Mouse (Mus musculus): ENCODE measurements at regions not wholly inside any gene's neighbourhood (a gene's known extent, or its start where the extent isn't known, plus 50 kb on each side); places are given as distances from the start of the nearest gene placed in this dataset.

DNA sequence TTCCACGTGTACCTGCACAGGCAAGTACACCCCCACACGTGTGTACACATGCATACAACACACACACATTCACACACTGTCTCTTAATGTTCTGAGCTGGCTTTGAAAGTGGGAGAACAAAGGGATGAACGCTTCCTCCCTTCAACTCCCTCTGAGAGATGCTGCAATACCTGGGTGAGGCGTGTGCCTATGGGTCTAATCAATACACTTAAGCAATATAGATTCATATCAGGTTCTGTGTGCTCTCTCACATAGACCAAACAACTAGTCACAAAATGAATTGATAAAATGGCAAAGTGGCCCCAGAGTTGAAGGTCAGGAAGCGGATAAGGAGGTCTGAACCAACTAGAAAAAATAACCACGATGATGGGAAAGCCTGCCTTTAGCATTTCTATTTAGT lies 116.1 kb upstream of the Plcz1 start:
- ATAC-seq (replicated peaks; ENCODE audit: low FRiP score, low read depth): no peak
- 86% methylated on average over 6 of the region's 6 CpGs for WGBS
- Histone ChIP-seq H3K4me1 (replicated peaks; ENCODE audit: insufficient read depth, low read length) (no peaks in the 10 kb centered on the region), H3K9me3 (replicated peaks; ENCODE audit: low read length) (no peaks in the 10 kb centered on the region), H3K27me3 (ENCODE audit: insufficient read depth, low read length) (no peaks in the 10 kb centered on the region), H3K9ac (ENCODE audit: low read depth, low read length) (no peak overlapping the region), H3K27ac (no peak overlapping the region), H3K4me2 (ENCODE audit: low read length) (no peak overlapping the region), H3K36me3 (ENCODE audit: insufficient read depth, low read length) (no peaks in the 10 kb centered on the region), H3K4me3 (replicated peaks; ENCODE audit: low read depth, low read length) (no peak overlapping the region)
- no peak for TF ChIP-seq CTCF (IDR thresholded peaks at IDR 0.05; ENCODE audit: low read depth)
- no peak for DNase-seq (ENCODE audit: low spot score)

DNA sequence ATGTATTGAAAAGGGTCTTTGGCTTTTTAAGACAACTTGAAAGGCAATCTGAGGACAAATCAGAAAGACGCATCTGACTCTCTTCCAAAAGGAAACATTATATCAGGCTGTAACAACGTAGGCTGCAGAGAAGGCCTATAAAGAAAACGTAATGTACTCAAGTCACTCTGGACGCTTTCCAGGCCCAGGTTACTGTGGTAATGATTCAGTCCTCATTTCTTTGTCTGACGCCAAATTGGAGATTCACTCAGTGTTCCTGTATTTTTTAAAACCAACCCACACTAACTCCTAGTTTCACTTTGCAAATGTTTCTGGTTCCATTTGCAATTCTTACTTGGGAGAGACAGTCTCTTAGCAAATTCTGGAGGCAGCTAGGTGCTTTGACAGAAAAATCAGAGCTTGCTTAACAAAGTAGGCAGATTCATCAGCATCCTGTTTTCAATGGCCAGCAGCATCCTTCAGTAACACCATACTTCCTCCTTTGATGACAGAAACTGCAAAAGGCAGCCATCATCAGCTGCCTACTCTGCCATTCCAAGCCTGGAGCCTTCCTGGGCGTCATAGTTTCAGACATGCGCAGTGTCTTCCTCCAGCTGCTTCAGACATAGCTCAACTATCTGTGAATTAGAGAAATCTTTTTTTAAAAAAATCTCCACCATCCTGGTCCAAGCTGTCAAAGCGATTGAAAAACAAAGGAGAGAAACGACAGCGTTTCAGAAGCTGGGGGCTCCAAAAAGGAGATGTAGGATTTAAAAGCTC lies 111.3 kb upstream of the Plcz1 start:
- DNase-seq (ENCODE audit: low spot score): no peak
- Histone ChIP-seq H3K9me3 (replicated peaks; ENCODE audit: low read length) (no peaks in the 10 kb centered on the region), H3K27ac (no peak overlapping the region), H3K9ac (ENCODE audit: low read depth, low read length) (no peak overlapping the region), H3K4me1 (replicated peaks; ENCODE audit: insufficient read depth, low read length) (no peaks in the 10 kb centered on the region), H3K4me2 (ENCODE audit: low read length) (no peak overlapping the region), H3K36me3 (ENCODE audit: insufficient read depth, low read length) (no peaks in the 10 kb centered on the region), H3K27me3 (ENCODE audit: insufficient read depth, low read length) (no peaks in the 10 kb centered on the region), H3K4me3 (replicated peaks; ENCODE audit: low read depth, low read length) (no peak overlapping the region)
- ATAC-seq (replicated peaks; ENCODE audit: low FRiP score, low read depth): no peak
- WGBS: 59% methylated on average over 10 of the region's 10 CpGs
- TF ChIP-seq CTCF (IDR thresholded peaks at IDR 0.05; ENCODE audit: low read depth): no peak

DNA sequence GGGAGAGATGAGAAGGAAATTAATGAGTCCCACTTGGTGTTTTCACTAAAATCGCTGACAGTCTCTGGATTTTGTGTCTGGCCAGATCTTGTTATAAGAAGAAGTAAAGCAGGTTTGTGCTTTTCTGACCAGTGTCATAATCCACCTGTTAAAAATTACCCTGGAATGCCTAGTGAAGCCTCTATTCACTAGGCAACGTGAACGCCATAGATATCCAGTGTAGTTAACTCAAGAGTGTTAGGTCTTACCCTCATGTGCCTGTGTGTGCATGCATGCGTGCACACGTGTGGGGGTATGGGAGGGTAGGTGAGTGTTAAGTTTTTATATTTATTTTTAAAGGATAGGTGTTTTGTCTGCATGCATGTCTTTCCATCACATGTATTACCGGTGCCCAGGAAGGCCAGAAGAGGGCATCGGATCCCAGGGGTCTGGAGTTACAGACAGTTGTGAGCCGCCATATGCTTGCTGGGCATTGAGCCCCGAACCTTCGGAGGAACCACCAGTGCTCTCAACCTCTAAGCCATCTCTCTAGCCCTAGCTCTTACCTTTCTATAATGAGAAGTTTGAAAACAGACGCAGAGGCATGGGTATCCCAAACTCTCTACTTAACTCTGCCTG lies 107.5 kb upstream of the Plcz1 start:
- Histone ChIP-seq H3K4me3 (replicated peaks; ENCODE audit: low read depth, low read length) (no peak overlapping the region), H3K9ac (ENCODE audit: low read depth, low read length) (no peak overlapping the region), H3K9me3 (replicated peaks; ENCODE audit: low read length) (no peaks in the 10 kb centered on the region), H3K36me3 (ENCODE audit: insufficient read depth, low read length) (no peaks in the 10 kb centered on the region), H3K27me3 (ENCODE audit: insufficient read depth, low read length) (no peaks in the 10 kb centered on the region), H3K27ac (peak overlapping the region; percentile 57; the same call in 1 of the 2 replicates), H3K4me2 (ENCODE audit: low read length) (no peak overlapping the region), H3K4me1 (replicated peaks; ENCODE audit: insufficient read depth, low read length) (no peaks in the 10 kb centered on the region)
- 79% methylated on average over 11 of the region's 11 CpGs for WGBS
- peak; percentile 5 for DNase-seq (ENCODE audit: low spot score)
- peak; percentile 46 for TF ChIP-seq CTCF (IDR thresholded peaks at IDR 0.05; ENCODE audit: low read depth)
- peak; percentile 73 for ATAC-seq (replicated peaks; ENCODE audit: low FRiP score, low read depth)

DNA sequence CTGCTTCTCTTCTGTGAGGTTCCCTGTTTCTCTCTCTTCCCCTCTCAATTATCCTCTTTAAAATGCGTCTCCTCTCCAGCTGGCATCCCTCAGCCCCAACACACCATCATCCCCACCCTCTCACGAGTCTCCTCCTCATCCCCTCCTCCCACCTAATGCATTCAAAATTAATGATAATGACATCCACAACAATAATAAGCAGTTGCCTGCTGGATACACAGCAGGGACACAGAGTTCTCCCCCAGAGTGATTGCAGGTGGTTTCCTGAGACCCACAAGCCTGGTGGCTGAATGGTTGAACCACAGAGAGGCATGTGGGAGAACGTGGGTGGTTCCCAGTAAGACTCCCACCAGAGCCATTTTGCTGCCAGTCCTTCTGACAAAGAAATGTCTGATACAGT lies 106.9 kb upstream of the Plcz1 start:
- Histone ChIP-seq H3K27me3 (ENCODE audit: insufficient read depth, low read length) (no peaks in the 10 kb centered on the region), H3K27ac (peak overlapping the region; percentile 57; the same call in 1 of the 2 replicates), H3K4me2 (ENCODE audit: low read length) (no peak overlapping the region), H3K36me3 (ENCODE audit: insufficient read depth, low read length) (no peaks in the 10 kb centered on the region), H3K4me3 (replicated peaks; ENCODE audit: low read depth, low read length) (no peak overlapping the region), H3K4me1 (replicated peaks; ENCODE audit: insufficient read depth, low read length) (no peaks in the 10 kb centered on the region), H3K9me3 (replicated peaks; ENCODE audit: low read length) (no peaks in the 10 kb centered on the region), H3K9ac (ENCODE audit: low read depth, low read length) (no peak overlapping the region)
- WGBS: 21% methylated on average over 3 of the region's 3 CpGs
- ATAC-seq (replicated peaks; ENCODE audit: low FRiP score, low read depth) (peak; percentile 53; the same call in 1 of the 2 replicates), DNase-seq (ENCODE audit: low spot score) (no peak)
- TF ChIP-seq CTCF (IDR thresholded peaks at IDR 0.05; ENCODE audit: low read depth): no peak

DNA sequence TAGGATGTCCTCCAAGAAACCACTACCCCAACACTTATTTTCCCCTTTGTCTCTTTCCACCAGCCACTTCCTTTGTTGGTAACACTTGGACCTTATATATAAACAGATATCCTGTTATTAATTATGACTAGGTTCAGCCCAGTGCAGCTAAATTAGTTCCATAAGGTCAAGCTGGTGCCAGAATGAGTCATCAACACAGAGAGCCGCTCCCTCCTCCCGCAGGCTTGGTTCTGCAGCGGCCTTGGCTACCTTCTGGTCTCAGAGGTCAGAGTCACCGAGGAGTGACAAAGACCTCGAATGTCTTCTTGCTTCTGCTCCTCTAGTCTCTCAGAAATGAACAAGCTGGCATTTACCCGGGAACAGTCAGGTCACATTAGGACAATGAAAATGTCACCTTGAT lies 106.5 kb upstream of the Plcz1 start:
- Histone ChIP-seq H3K36me3 (ENCODE audit: insufficient read depth, low read length) (no peaks in the 10 kb centered on the region), H3K9ac (ENCODE audit: low read depth, low read length) (no peak overlapping the region), H3K4me1 (replicated peaks; ENCODE audit: insufficient read depth, low read length) (no peaks in the 10 kb centered on the region), H3K27me3 (ENCODE audit: insufficient read depth, low read length) (no peaks in the 10 kb centered on the region), H3K27ac (0 out of 2 replicates have a peak overlapping the region, but pooled peaks have one; percentile 57), H3K4me2 (ENCODE audit: low read length) (no peak overlapping the region), H3K4me3 (replicated peaks; ENCODE audit: low read depth, low read length) (no peak overlapping the region), H3K9me3 (replicated peaks; ENCODE audit: low read length) (no peaks in the 10 kb centered on the region)
- ATAC-seq (replicated peaks; ENCODE audit: low FRiP score, low read depth) (peak; percentile 75), DNase-seq (ENCODE audit: low spot score) (peak; percentile 28)
- 30% methylated on average over 6 of the region's 6 CpGs for whole genome bisulfite sequencing
- TF ChIP-seq CTCF (IDR thresholded peaks at IDR 0.05; ENCODE audit: low read depth): no peak

DNA sequence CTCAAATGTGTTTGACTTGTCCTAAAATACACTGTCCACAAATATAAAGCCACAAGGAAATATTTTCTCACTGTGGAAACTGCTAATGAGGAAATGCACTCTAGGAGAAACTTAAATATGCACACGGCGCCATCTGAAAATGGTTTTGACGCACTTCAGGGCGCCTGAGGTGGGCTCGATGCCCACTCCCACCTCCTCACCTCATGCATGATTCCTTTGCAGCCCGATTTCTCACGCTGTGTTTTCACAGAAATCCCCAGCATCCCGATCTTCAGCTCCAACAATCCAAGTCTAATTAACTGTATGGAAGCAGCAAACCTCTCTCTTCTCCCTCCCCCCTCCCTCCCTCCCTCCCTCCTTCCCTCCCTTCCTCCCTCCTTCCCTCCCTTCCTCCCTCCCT lies 92.5 kb upstream of the Plcz1 start:
- Histone ChIP-seq H3K27ac (no peak overlapping the region), H3K9ac (ENCODE audit: low read depth, low read length) (no peak overlapping the region), H3K9me3 (replicated peaks; ENCODE audit: low read length) (no peaks in the 10 kb centered on the region), H3K27me3 (ENCODE audit: insufficient read depth, low read length) (no peaks in the 10 kb centered on the region), H3K4me2 (ENCODE audit: low read length) (no peak overlapping the region), H3K4me3 (replicated peaks; ENCODE audit: low read depth, low read length) (no peak overlapping the region), H3K4me1 (replicated peaks; ENCODE audit: insufficient read depth, low read length) (no peaks in the 10 kb centered on the region), H3K36me3 (ENCODE audit: insufficient read depth, low read length) (no peaks in the 10 kb centered on the region)
- 77% methylated on average over 8 of the region's 8 CpGs for WGBS
- ATAC-seq (replicated peaks; ENCODE audit: low FRiP score, low read depth) (no peak), DNase-seq (ENCODE audit: low spot score) (no peak)
- no peak for TF ChIP-seq CTCF (IDR thresholded peaks at IDR 0.05; ENCODE audit: low read depth)

Data from kidney, postnatal 0 days (tissue).